Mouse (Mus musculus) ES-CJ7 (cell line): ENCODE data around the gene Foxd2.
A peak's percentile ranks its signal among the peaks of the same experiment; 100 is the strongest.

Source experiments
- DNase-seq: peaks from one replicate; pipeline ENCODE4 v3.0.0; 2011; ENCODE audit warnings: low read depth, low spot score

Gene Foxd2

GRCm38 (mm10) chr4:114912705-114913593 is 4.3 kb upstream of the Foxd2 start:
- DNase-seq, result peak; percentile 27

GRCm38 (mm10) chr4:114909602-114910484 is 1.2 kb upstream of the Foxd2 start:
- DNase-seq, result peak; percentile 87

- DNase-seq, result peak; percentile 46
Measured at GRCm38 (mm10) chr4:114907951-114908828, 483 bp downstream of the Foxd2 start.

GRCm38 (mm10) chr4:114907056-114907917 is 1.4 kb downstream of the Foxd2 start:
- peak; percentile 44 for DNase-seq

GRCm38 (mm10) chr4:114905969-114906680 is 2.5 kb downstream of the Foxd2 start:
- DNase-seq, result peak; percentile 46

GRCm38 (mm10) chr4:114905501-114905900 is 3.2 kb downstream of the Foxd2 start:
- DNase-seq, result no peak

GRCm38 (mm10) chr4:114903422-114903782 is 5.3 kb downstream of the Foxd2 start:
- DNase-seq, result no peak

GRCm38 (mm10) chr4:114902641-114903421 is 5.8 kb downstream of the Foxd2 start:
- peak; percentile 59 for DNase-seq

GRCm38 (mm10) chr4:114901643-114902351 is 6.9 kb downstream of the Foxd2 start:
- DNase-seq, result peak; percentile 32

GRCm38 (mm10) chr4:114900866-114901642 is 7.6 kb downstream of the Foxd2 start:
- DNase-seq, result peak; percentile 63

- DNase-seq, result no peak
Measured at GRCm38 (mm10) chr4:114899885-114900284, 8.8 kb downstream of the Foxd2 start.

- DNase-seq, result no peak
Measured at GRCm38 (mm10) chr4:114897853-114898252, 10.8 kb downstream of the Foxd2 start.

- DNase-seq, result no peak
Measured at GRCm38 (mm10) chr4:114882232-114882631, 26.4 kb downstream of the Foxd2 start.

GRCm38 (mm10) chr4:114876441-114876972 is 32.2 kb downstream of the Foxd2 start:
- DNase-seq, result peak; percentile 59

- DNase-seq, result no peak
Measured at GRCm38 (mm10) chr4:114869765-114870490, 38.7 kb downstream of the Foxd2 start.

- DNase-seq, result no peak
Measured at GRCm38 (mm10) chr4:114863166-114863565, 45.5 kb downstream of the Foxd2 start.

GRCm38 (mm10) chr4:114858426-114858825 is 50.2 kb downstream of the Foxd2 start:
- no peak for DNase-seq
